Mouse (Mus musculus) heart, adult 2 months (tissue): ENCODE measurements around the gene Mc1r. TPM values are rescaled to one million over a fixed set of nuclear protein-coding genes. Genes with fewer than 3 reads are reported as not detected.
"Not testable (repeated sequence)": the region's sequence is repeated elsewhere in the genome, so short reads cannot be mapped to it uniquely, and the experiment has no call there.

Experiments used
- DNase-seq, 2 experiments: peaks; one replicate each; pipeline ENCODE4 v3.0.0; 2021
- H3K27ac ChIP-seq: fragments of 200-600 bp; 2 replicates; pipeline ENCODE4 v1.8.1; 2022
- H3K27me3 ChIP-seq: fragments of 200-500 bp; 2 replicates; pipeline ENCODE4 v1.6.1; 2012; ENCODE audit warnings: mild to moderate bottlenecking, low read length, inconsistent platforms, mixed read lengths; ENCODE audit not compliant: control insufficient read depth, insufficient read depth
- H3K36me3 ChIP-seq: fragments of 200-500 bp; 2 replicates; pipeline ENCODE4 v1.6.1; 2012; ENCODE audit warnings: low read length, inconsistent platforms; ENCODE audit not compliant: control insufficient read depth, insufficient read depth
- H3K4me1 ChIP-seq: fragments of 200-500 bp; 2 replicates; pipeline ENCODE4 v1.6.1; 2011; ENCODE audit warnings: low read length; ENCODE audit not compliant: control insufficient read depth, insufficient read depth
- H3K4me3 ChIP-seq: fragments of 200-600 bp; 2 replicates; pipeline ENCODE4 v1.8.1; 2022
- H3K79me2 ChIP-seq: fragments of 200-500 bp; replicated peaks from 2 replicates; pipeline ENCODE4 v1.6.1; 2012; ENCODE audit warnings: mild to moderate bottlenecking, inconsistent platforms, low read length, moderate library complexity, mixed read lengths; ENCODE audit not compliant: control insufficient read depth, insufficient read depth
- H3K9ac ChIP-seq: fragments of 200-500 bp; 2 replicates; pipeline ENCODE4 v1.6.1; 2012; ENCODE audit warnings: low read depth, mild to moderate bottlenecking, control low read depth, inconsistent platforms, low read length, mixed read lengths
- CTCF ChIP-seq: fragments of 200-600 bp; IDR thresholded peaks from 2 replicates; pipeline ENCODE4 v1.8.1; 2022; ENCODE audit warnings: antibody characterized with exemption, mild to moderate bottlenecking, moderate library complexity
- EP300 ChIP-seq: fragments of 200-500 bp; IDR thresholded peaks from 2 replicates; pipeline ENCODE4 v1.6.1; 2011; ENCODE audit warnings: low read depth, low read length, control low read depth; ENCODE audit not compliant: insufficient read depth
- POLR2A ChIP-seq: fragments of 200-500 bp; IDR thresholded peaks from 2 replicates; pipeline ENCODE4 v1.6.1; 2011; ENCODE audit warnings: mild to moderate bottlenecking, low read depth, low read length, control low read depth; ENCODE audit not compliant: insufficient read depth
- WGBS: fragments of 180-500 bp; shearing (Covaris S2); methylation state at CpG from one replicate; pipeline ENCODE4 v1.1.7; 2018; 5-methylcytosine and 5-hydroxymethylcytosine counted together
- intact Hi-C: fragments of 180-260 bp; cut with DNase I; formaldehyde crosslinking; loops from one replicate; pipeline ENCODE4 v1.15.1; 2025
- polyA plus RNA-seq: library from polyadenylated mRNA; depleted of rRNA; stranded (reverse); fragments of >200 nt; gene quantifications from 2 replicates; pipeline ENCODE4 v1.2.3, GENCODE M21; 2012
- total RNA-seq, 2 experiments: library from RNA; stranded (reverse); gene quantifications; 2 replicates each; pipeline ENCODE4 v1.2.3; 2021

The Mc1r gene
- total and polyA plus RNA-seq, 3 experiments: not detected

- peak within 1 kb of the TSS; percentile 33; the same call in 1 of the 2 replicates for H3K4me3 ChIP-seq
- peaks cover 2% of the 10 kb centered on the region; the same call in 1 of the 2 replicates for H3K27me3 ChIP-seq
- no peak for DNase-seq
- H3K9ac ChIP-seq: no peak within 1 kb of the TSS
- WGBS: 83% methylated on average over 7 of the region's 7 CpGs
- peaks cover 2% of the 10 kb centered on the region; the same call in 1 of the 2 replicates for H3K4me1 ChIP-seq
- intact Hi-C loops: loop anchor here (5.0 kb wide), 1 partner anchor 106 kb away; the partner anchor contains the start of gene Fanca
- no peak within 1 kb of the TSS for H3K27ac ChIP-seq
- TF ChIP-seq EP300 (no peak), POLR2A (no peak), CTCF (no peak)
- H3K79me2 ChIP-seq: no peaks in the 10 kb centered on the region
- no peaks in the 10 kb centered on the region for H3K36me3 ChIP-seq
These were observed 16.5 kb downstream of the Mc1r start, which contains the start of gene Def8 for GRCm38 (mm10) chr8:123423441-123423840. Gene Def8 (plus strand): TSS chr8:123423527.

DNA sequence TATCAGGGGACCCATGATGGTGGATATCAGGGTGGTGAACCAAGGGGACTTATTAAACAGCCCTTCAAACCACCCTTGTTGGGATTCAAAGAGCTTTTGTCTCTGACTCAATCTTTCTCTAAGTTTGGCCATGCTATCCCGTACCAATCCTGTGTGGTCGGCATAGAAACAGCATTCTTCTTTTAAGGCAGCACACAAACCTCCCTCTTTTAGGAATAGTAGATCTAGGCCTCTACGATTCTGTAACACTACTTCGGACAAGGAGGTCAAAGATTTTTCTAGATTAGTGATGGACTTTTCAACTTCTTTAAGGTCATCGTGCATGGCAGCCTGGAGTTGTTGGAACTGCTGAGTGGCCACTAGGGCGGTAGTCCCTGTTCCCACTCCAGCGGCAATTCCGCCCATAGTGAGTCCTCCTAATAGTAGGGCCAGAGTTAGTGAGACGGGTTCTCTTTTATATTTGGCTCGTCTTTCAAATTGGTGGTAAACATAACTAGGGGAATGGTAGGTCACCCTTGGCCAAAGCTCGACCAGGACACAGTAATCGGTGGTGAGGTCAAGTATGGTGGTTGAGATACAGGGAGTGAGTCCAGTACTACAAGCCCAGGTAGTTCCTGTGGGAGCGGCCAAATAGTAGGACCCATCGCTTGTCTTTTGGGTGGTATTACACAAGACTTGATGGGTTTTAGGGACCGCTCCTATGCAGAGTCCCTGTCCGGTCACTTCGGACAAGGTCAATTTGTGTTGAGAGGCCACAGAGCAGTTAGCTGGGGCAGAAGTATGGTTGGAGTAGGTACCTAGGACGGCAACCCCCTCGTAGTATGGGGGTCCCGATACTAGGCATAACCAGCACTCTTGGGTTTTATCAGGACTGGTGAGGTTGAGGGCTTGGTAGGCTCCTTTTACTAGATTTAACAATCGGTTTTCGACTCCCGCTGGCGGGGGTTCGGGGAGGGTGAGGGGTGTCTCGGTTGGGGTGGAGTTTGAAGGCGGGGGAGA is 19.9 kb downstream of the Mc1r start:
- Histone ChIP-seq H3K4me1 (peaks cover 2% of the 10 kb centered on the region; the same call in 1 of the 2 replicates), H3K27me3 (no peaks in the 10 kb centered on the region), H3K27ac (no peak overlapping the region), H3K4me3 (no peak overlapping the region), H3K9ac (no peak overlapping the region), H3K36me3 (no peaks in the 10 kb centered on the region), H3K79me2 (no peaks in the 10 kb centered on the region)
- intact Hi-C loops: no loop called here
- WGBS: 96% methylated on average over 27 of the region's 27 CpGs
- no peak for DNase-seq
- TF ChIP-seq POLR2A (no peak), CTCF (no peak), EP300 (no peak)

DNA sequence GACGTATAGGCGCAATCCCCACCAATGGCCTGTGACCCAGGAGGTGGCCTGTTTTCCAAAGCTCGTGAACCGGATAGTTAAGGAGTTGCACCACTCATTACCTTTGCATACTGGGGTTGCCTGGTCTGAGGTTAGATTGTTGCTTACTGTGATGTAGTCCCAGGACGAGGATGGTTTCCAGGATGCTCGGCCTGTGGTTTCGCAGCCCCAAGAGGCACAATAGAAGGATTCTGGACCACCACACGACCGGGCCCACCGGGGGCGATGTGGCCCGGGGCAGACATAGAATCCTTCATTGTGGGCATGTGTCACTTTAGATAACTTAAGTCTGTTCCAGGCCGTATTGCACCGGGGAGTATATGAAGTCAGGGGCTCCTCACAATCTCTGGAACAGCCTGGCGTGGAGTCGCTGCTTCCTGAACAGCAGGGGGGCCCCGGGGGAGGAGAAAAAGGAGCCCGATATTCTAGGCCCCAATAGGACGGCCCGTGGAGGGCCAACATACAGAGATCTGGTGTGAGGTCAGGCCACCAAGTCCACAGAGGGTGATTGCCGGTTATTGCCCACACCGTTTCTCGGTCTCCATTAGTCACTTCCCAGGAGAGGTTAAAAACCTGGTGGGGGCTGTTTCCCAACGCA is 20.9 kb downstream of the Mc1r start:
- no peaks in the 10 kb centered on the region for H3K27me3 ChIP-seq
- H3K27ac ChIP-seq: no peak overlapping the region
- no peak overlapping the region for H3K9ac ChIP-seq
- intact Hi-C loops: no loop called here
- H3K79me2 ChIP-seq: no peaks in the 10 kb centered on the region
- H3K4me3 ChIP-seq: no peak overlapping the region
- TF ChIP-seq EP300: no peak
- no peak for TF ChIP-seq CTCF
- TF ChIP-seq POLR2A: no peak
- H3K4me1 ChIP-seq: no peaks in the 10 kb centered on the region
- DNase-seq: no peak
- H3K36me3 ChIP-seq: no peaks in the 10 kb centered on the region
- 94% methylated on average over 24 of the region's 24 CpGs for WGBS

GRCm38 (mm10) chr8:123428343-123428893 is 21.5 kb downstream of the Mc1r start:
- Histone ChIP-seq H3K27me3 (no peaks in the 10 kb centered on the region), H3K4me1 (no peaks in the 10 kb centered on the region), H3K4me3 (no peak overlapping the region), H3K36me3 (no peaks in the 10 kb centered on the region), H3K79me2 (no peaks in the 10 kb centered on the region), H3K27ac (no peak overlapping the region), H3K9ac (no peak overlapping the region)
- no peak for DNase-seq
- TF ChIP-seq POLR2A (no peak), EP300 (no peak), CTCF (no peak)
- 97% methylated on average over 29 of the region's 29 CpGs for WGBS
- intact Hi-C loops: no loop called here

GRCm38 (mm10) chr8:123428939-123429721 is 22.2 kb downstream of the Mc1r start:
- Histone ChIP-seq H3K27me3 (no peaks in the 10 kb centered on the region), H3K4me1 (no peaks in the 10 kb centered on the region), H3K36me3 (no peaks in the 10 kb centered on the region), H3K27ac (no peak overlapping the region), H3K9ac (no peak overlapping the region), H3K4me3 (no peak overlapping the region), H3K79me2 (no peaks in the 10 kb centered on the region)
- WGBS: 94% methylated on average over 23 of the region's 23 CpGs
- TF ChIP-seq CTCF: no peak
- no peak for TF ChIP-seq POLR2A
- no peak for TF ChIP-seq EP300
- DNase-seq: no peak
- intact Hi-C loops: no loop called here

- H3K4me3 ChIP-seq, H3K27ac ChIP-seq, H3K36me3 ChIP-seq, DNase-seq, intact Hi-C loops, H3K27me3 ChIP-seq, H3K4me1 ChIP-seq, H3K79me2 ChIP-seq, H3K9ac ChIP-seq: not testable (repeated sequence)
- 95% methylated on average over 15 of the region's 15 CpGs for WGBS
These were observed 22.8 kb downstream of the Mc1r start for GRCm38 (mm10) chr8:123429722-123430013.

DNA sequence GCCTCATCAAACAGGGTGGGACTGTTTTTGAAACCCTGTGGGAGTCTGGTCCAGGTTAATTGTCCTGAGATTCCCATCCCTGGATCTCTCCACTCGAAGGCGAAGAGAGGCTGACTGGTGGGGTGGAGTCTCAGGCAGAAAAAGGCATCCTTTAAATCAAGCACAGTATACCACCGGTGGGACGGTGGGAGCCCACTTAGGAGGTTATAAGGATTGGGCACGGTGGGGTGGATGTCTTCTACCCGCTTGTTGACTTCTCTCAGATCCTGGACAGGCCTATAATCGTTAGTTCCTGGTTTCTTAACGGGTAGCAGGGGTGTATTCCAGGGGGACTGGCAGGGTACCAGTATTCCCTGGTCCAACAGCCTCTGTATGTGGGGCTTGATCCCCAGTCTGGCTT is 24.0 kb downstream of the Mc1r start:
- H3K27ac ChIP-seq, H3K27me3 ChIP-seq, intact Hi-C loops, DNase-seq, H3K9ac ChIP-seq, H3K4me1 ChIP-seq, H3K4me3 ChIP-seq, H3K36me3 ChIP-seq, H3K79me2 ChIP-seq: not testable (repeated sequence)
- 85% methylated on average over 8 of the region's 8 CpGs for WGBS
